Mouse (Mus musculus): Measurements from ENCODE around the gene Gm20671. TPM values are rescaled to one million over a fixed set of nuclear protein-coding genes. Genes with fewer than 3 reads are reported as not detected.
"Not testable (repeated sequence)": the region's sequence is repeated elsewhere in the genome, so short reads cannot be mapped to it uniquely, and the experiment has no call there.

The Gm20671 gene
- polyA plus RNA-seq (2014; fragmentation: Nextera tagmentation; extraction: Ambion mirVana) = not detected in 2 replicates

DNA sequence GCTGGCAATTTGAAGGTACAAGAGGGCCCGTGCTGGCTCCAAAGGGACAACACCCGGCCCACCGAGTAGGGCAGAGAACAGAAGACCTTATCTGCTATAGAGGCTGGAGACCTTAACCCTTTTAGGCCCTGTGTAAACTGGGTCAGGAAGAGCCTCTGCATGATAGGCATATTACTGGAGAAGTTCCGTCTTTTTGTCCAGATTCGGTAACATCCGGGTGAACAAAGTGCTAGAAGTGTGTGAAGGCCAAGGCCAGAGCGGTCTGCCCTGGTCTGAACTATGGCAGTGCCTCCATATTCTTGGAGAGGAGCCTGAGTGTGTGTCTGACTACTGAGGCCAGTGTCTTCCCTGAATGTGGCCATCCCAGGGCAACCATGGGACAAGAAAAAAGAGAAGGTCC lies at the start of gene Gm20671:
Gene Gm20671 (minus strand): TSS at position 101 of the 400 bp plus-strand sequence.
- H3K4me3 ChIP-seq (ENCODE audit: low read depth, low read length) = no peak within 1 kb of the TSS
- no peak for ATAC-seq (replicated peaks; ENCODE audit: insufficient number of reproducible peaks, low FRiP score, low TSS enrichment)
- 70% methylated on average over 7 of the region's 7 CpGs for WGBS (ENCODE audit: insufficient replicate concordance)
- no peaks in the 10 kb centered on the region for H3K27me3 ChIP-seq (ENCODE audit: control insufficient read depth, insufficient read depth, low read length)
- no peaks in the 10 kb centered on the region for H3K4me1 ChIP-seq (ENCODE audit: control insufficient read depth, insufficient read depth, low read length)
- H3K9me3 ChIP-seq (replicated peaks; ENCODE audit: control insufficient read depth, low read length) = no peaks in the 10 kb centered on the region
- no peak within 1 kb of the TSS for H3K9ac ChIP-seq (ENCODE audit: low read depth, low read length)
- H3K36me3 ChIP-seq (ENCODE audit: control insufficient read depth, insufficient read depth, low read length) = peaks cover 28% of the 10 kb centered on the region
- H3K4me2 ChIP-seq = no peak within 1 kb of the TSS
- H3K27ac ChIP-seq (ENCODE audit: low read depth, low read length) = no peak within 1 kb of the TSS

- no peak for ATAC-seq (replicated peaks; ENCODE audit: insufficient number of reproducible peaks, low FRiP score, low TSS enrichment)
- no peak overlapping the region for H3K9ac ChIP-seq (ENCODE audit: low read depth, low read length)
- H3K4me3 ChIP-seq (ENCODE audit: low read depth, low read length) = no peak overlapping the region
- no peak overlapping the region for H3K4me2 ChIP-seq
- H3K9me3 ChIP-seq (replicated peaks; ENCODE audit: control insufficient read depth, low read length) = no peaks in the 10 kb centered on the region
- no peaks in the 10 kb centered on the region for H3K27me3 ChIP-seq (ENCODE audit: control insufficient read depth, insufficient read depth, low read length)
- no peak overlapping the region for H3K27ac ChIP-seq (ENCODE audit: low read depth, low read length)
- WGBS (ENCODE audit: insufficient replicate concordance) = 88% methylated on average over 5 of the region's 5 CpGs
- H3K4me1 ChIP-seq (ENCODE audit: control insufficient read depth, insufficient read depth, low read length) = no peaks in the 10 kb centered on the region
- H3K36me3 ChIP-seq (ENCODE audit: control insufficient read depth, insufficient read depth, low read length) = peaks cover 11% of the 10 kb centered on the region
These were observed 45.4 kb upstream of the Gm20671 start for GRCm38 (mm10) chr5:32872346-32872745.

DNA sequence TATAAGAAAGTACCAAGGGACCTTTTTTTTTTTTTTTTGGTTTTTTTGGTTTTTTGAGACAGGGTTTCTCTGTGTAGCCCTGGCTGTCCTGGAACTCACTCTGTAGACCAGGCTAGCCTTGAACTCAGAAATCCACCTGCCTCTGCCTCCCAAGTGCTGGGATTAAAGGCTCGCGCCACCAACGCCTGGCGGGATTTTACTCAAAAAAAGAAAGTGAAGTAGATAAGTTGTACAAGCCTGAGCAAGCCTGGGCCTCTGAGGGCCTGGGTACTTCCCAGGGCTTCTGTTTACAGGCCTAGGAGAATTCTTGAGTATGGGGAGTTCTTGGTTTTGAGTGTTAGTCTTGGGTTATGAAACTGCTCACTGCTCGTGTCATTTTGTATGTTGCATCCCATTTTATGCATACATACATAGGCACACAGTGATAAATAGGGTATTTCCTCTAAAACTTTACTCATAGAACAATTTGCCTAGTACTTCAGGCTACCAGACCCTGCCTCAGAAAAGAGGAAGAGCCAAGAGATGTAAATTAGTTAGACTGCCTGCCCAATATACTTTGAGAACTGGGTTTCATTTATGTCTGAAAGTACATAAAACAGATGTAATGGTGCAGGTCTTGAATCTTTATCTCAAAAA lies 42.6 kb upstream of the Gm20671 start:
- Histone ChIP-seq H3K9ac (ENCODE audit: low read depth, low read length) (no peak overlapping the region), H3K4me3 (ENCODE audit: low read depth, low read length) (no peak overlapping the region), H3K4me1 (ENCODE audit: control insufficient read depth, insufficient read depth, low read length) (peaks cover 2% of the 10 kb centered on the region; the same call in 1 of the 2 replicates), H3K4me2 (no peak overlapping the region), H3K36me3 (ENCODE audit: control insufficient read depth, insufficient read depth, low read length) (peaks cover 5% of the 10 kb centered on the region), H3K27me3 (ENCODE audit: control insufficient read depth, insufficient read depth, low read length) (no peaks in the 10 kb centered on the region), H3K9me3 (replicated peaks; ENCODE audit: control insufficient read depth, low read length) (no peaks in the 10 kb centered on the region), H3K27ac (ENCODE audit: low read depth, low read length) (no peak overlapping the region)
- no peak for ATAC-seq (replicated peaks; ENCODE audit: insufficient number of reproducible peaks, low FRiP score, low TSS enrichment)
- 94% methylated on average over 5 of the region's 5 CpGs for WGBS (ENCODE audit: insufficient replicate concordance)

DNA sequence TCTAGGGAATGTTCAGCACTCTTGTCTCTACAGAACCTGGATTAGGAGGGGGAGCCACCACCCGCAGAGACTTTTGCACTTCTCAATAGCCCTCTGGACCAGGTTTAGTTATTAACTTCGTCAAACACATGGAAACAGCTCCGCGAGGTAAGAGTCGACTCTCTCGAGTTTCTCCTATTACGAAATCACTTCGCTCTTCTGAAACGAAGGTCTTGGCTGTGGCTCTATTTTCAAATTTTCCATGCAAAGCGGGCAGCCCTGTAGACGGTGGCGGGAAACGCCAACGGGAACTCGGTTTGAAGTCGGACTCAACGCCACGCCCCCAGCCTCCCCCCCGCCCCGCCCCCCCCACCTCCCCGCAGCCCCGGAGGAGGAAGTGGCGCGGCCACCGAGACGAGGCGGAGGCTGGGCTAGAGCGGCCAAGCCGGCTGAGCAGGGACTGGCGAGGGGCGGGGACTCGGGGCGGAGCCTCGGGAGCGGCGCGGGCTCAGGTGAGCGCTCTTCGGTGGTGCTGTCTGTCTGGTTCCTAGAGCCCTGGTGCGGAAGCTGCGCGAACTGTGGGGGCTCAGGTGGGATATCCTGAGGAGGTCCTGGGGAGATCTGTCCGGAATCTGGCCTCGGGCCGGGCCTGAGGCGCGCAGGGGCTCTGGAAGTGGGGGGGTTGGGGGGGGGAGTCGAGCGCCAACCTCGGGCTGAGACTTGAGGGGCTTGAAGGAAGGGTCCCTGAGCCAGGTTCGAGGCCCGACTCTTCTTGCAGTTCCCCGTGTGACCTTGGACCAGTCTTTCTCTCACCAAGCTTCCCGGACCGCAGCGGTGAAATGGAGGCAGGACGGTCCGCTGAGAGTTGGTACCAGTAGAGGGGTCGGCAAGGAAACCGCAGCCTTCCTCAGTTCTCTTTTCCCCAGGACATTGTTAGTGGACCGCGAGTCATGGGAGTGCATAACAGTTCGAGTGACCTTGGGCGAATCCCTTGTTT lies 36.6 kb upstream of the Gm20671 start, which contains the start of gene Depdc5:
Gene Depdc5 (plus strand): TSS at position 449 of the 976 bp plus-strand sequence.
- Histone ChIP-seq H3K9me3 (replicated peaks; ENCODE audit: control insufficient read depth, low read length) (no peaks in the 10 kb centered on the region), H3K9ac (ENCODE audit: low read depth, low read length) (peak within 1 kb of the TSS; percentile 81), H3K36me3 (ENCODE audit: control insufficient read depth, insufficient read depth, low read length) (peaks cover 5% of the 10 kb centered on the region; the same call in 1 of the 2 replicates), H3K4me1 (ENCODE audit: control insufficient read depth, insufficient read depth, low read length) (peaks cover 6% of the 10 kb centered on the region; the same call in 1 of the 2 replicates), H3K27me3 (ENCODE audit: control insufficient read depth, insufficient read depth, low read length) (no peaks in the 10 kb centered on the region), H3K4me2 (peak within 1 kb of the TSS; percentile 81), H3K27ac (ENCODE audit: low read depth, low read length) (peak within 1 kb of the TSS; percentile 71; the same call in 1 of the 2 replicates), H3K4me3 (ENCODE audit: low read depth, low read length) (peak within 1 kb of the TSS; percentile 83)
- ATAC-seq (replicated peaks; ENCODE audit: insufficient number of reproducible peaks, low FRiP score, low TSS enrichment) = peak; percentile 98
- under 1% methylated on average over 50 of the region's 64 CpGs for WGBS (ENCODE audit: insufficient replicate concordance)

DNA sequence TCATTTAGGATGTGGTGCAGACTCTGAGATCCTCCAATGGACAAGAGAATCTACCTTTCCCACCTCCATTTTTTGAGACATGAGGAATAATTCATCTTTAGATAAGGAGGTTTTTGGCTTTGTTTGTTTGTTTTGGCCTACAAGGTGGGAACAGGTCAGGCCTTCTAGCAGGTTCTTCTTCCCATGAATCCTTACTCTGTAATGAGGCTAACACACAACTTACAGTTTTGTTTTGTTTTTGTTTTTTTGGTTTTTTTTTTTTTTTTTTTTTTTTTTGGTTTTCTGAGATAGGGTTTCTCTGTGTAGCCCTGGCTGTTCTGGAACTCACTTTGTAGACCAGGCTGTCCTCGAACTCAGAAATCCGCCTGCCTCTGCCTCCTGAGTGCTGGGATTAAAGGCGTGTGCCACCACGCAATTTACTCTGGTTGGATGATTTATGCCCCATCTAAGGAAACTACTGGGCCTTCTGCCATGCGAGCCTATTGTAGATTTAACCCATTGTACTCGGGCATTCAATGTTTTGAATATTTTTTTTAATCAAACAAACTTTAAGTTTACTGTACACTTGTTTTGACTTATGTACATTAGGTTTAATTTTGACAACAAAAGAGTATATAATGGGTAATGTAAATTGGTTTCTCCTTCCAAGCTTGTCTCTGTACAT lies 35.7 kb upstream of the Gm20671 start:
- Histone ChIP-seq H3K27me3 (ENCODE audit: control insufficient read depth, insufficient read depth, low read length) (no peaks in the 10 kb centered on the region), H3K36me3 (ENCODE audit: control insufficient read depth, insufficient read depth, low read length) (peaks cover 2% of the 10 kb centered on the region; the same call in 1 of the 2 replicates), H3K9me3 (replicated peaks; ENCODE audit: control insufficient read depth, low read length) (no peaks in the 10 kb centered on the region), H3K4me1 (ENCODE audit: control insufficient read depth, insufficient read depth, low read length) (peaks cover 6% of the 10 kb centered on the region; the same call in 1 of the 2 replicates), H3K27ac (ENCODE audit: low read depth, low read length) (no peak overlapping the region), H3K4me2 (peak overlapping the region; percentile 81), H3K9ac (ENCODE audit: low read depth, low read length) (no peak overlapping the region; the same call in 1 of the 2 replicates), H3K4me3 (ENCODE audit: low read depth, low read length) (peak overlapping the region; percentile 83; the same call in 1 of the 2 replicates)
- ATAC-seq (replicated peaks; ENCODE audit: insufficient number of reproducible peaks, low FRiP score, low TSS enrichment) = no peak
- WGBS (ENCODE audit: insufficient replicate concordance) = 82% methylated on average over 6 of the region's 6 CpGs

DNA sequence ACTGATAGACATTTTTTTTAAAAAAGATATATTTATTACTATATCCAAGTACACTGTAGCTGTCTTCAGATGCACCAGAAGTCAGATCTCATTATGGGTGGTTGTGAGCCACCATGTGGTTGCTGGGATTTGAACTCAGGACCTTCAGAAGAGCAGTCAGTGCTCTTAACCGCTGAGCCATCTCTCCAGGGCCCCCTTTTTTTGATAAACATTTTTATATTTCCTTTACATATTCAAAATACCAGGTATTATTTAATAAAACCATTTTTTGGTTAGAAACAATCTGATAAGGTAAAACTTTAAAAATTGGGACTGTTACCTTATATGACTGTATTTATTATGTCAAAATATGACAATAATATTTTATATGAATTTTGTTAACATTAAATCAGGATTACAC lies 34.2 kb upstream of the Gm20671 start:
- H3K9ac ChIP-seq (ENCODE audit: low read depth, low read length) = no peak overlapping the region
- no peak for ATAC-seq (replicated peaks; ENCODE audit: insufficient number of reproducible peaks, low FRiP score, low TSS enrichment)
- H3K36me3 ChIP-seq (ENCODE audit: control insufficient read depth, insufficient read depth, low read length) = no peaks in the 10 kb centered on the region
- H3K27me3 ChIP-seq (ENCODE audit: control insufficient read depth, insufficient read depth, low read length) = no peaks in the 10 kb centered on the region
- no peak overlapping the region for H3K4me2 ChIP-seq
- no peak overlapping the region for H3K27ac ChIP-seq (ENCODE audit: low read depth, low read length)
- WGBS (ENCODE audit: insufficient replicate concordance) = 84% methylated on average over 1 of the region's 1 CpGs
- H3K9me3 ChIP-seq (replicated peaks; ENCODE audit: control insufficient read depth, low read length) = no peaks in the 10 kb centered on the region
- H3K4me1 ChIP-seq (ENCODE audit: control insufficient read depth, insufficient read depth, low read length) = peaks cover 6% of the 10 kb centered on the region; the same call in 1 of the 2 replicates
- H3K4me3 ChIP-seq (ENCODE audit: low read depth, low read length) = no peak overlapping the region

- H3K27ac ChIP-seq (ENCODE audit: low read depth, low read length) = no peak overlapping the region
- no peak for ATAC-seq (replicated peaks; ENCODE audit: insufficient number of reproducible peaks, low FRiP score, low TSS enrichment)
- WGBS (ENCODE audit: insufficient replicate concordance) = 4% methylated on average over 6 of the region's 6 CpGs
These were observed 30.9 kb upstream of the Gm20671 start for GRCm38 (mm10) chr5:32857781-32858220.

DNA sequence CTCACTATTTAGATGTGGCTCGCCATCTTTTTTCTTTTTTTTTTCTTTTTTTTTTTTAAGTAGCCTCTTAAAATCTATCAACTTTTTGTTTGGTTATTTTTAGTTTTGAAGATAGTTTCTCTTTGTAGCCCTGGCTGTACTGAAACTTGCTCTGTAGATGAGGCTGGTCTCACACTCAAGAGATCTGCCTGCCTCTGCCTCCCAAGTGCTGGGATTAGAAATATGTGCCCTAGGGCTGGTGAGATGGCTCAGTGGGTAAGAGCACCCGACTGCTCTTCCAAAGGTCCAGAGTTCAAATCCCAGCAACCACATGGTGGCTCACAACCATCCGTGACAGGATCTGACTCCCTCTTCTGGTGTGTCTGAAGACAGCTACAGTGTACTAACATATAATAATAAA lies 28.4 kb upstream of the Gm20671 start:
- H3K36me3 ChIP-seq (ENCODE audit: control insufficient read depth, insufficient read depth, low read length); H3K9me3 ChIP-seq (replicated peaks; ENCODE audit: control insufficient read depth, low read length); ATAC-seq (replicated peaks; ENCODE audit: insufficient number of reproducible peaks, low FRiP score, low TSS enrichment); H3K4me2 ChIP-seq; H3K27me3 ChIP-seq (ENCODE audit: control insufficient read depth, insufficient read depth, low read length); H3K9ac ChIP-seq (ENCODE audit: low read depth, low read length); H3K4me3 ChIP-seq (ENCODE audit: low read depth, low read length); H3K27ac ChIP-seq (ENCODE audit: low read depth, low read length): not testable (repeated sequence)
- peaks cover 13% of the 10 kb centered on the region for H3K4me1 ChIP-seq (ENCODE audit: control insufficient read depth, insufficient read depth, low read length)
- 90% methylated on average over 2 of the region's 3 CpGs for WGBS (ENCODE audit: insufficient replicate concordance)

More at GRCm38 (mm10) chr5:32857781-32858220, 30.9 kb upstream of the Gm20671 start:
- Histone ChIP-seq H3K4me3 (ENCODE audit: low read depth, low read length) (peak overlapping the region; percentile 49), H3K27me3 (ENCODE audit: control insufficient read depth, insufficient read depth, low read length) (no peaks in the 10 kb centered on the region), H3K9ac (ENCODE audit: low read depth, low read length) (peak overlapping the region; percentile 63), H3K4me2 (peak overlapping the region; percentile 60), H3K9me3 (replicated peaks; ENCODE audit: control insufficient read depth, low read length) (no peaks in the 10 kb centered on the region), H3K36me3 (ENCODE audit: control insufficient read depth, insufficient read depth, low read length) (no peaks in the 10 kb centered on the region), H3K4me1 (ENCODE audit: control insufficient read depth, insufficient read depth, low read length) (peaks cover 3% of the 10 kb centered on the region; the same call in 1 of the 2 replicates)
